Mouse (Mus musculus) E14TG2a.4 (cell line): ENCODE data around the gene Spata5.

Experiments
- CTCF ChIP-seq: conservative IDR thresholded peaks from 2 replicates; pipeline ENCODE4 v1.5.1; 2014; ENCODE audit warnings: low read length
- NANOG ChIP-seq: IDR thresholded peaks from 2 replicates; pipeline ENCODE4 v1.6.1; 2014; ENCODE audit warnings: borderline replicate concordance, low read length, mixed read lengths
- POU5F1 ChIP-seq: IDR thresholded peaks from 2 replicates; pipeline ENCODE4 v1.6.1; 2014; ENCODE audit warnings: low read length, borderline replicate concordance

- TF ChIP-seq CTCF, result no peak
- TF ChIP-seq NANOG, result no peak
- TF ChIP-seq POU5F1, result no peak
Measured at GRCm38 (mm10) chr3:37561466-37561865, 141.8 kb downstream of the Spata5 start.
